Mouse (Mus musculus): ENCODE measurements around the gene Fam102a. TPM values are rescaled to one million over a fixed set of nuclear protein-coding genes. Genes with fewer than 3 reads are reported as not detected.

The Fam102a gene
- polyA plus RNA-seq, 1 experiment: 37.5 TPM

GRCm38 (mm10) chr2:32591249-32591648, 56.1 kb downstream of the Fam102a start:
- WGBS: 85% methylated on average over 6 of the region's 6 CpGs
- Histone ChIP-seq H3K36me3 (ENCODE audit: control insufficient read depth, insufficient read depth, low read length) (peaks cover 25% of the 10 kb centered on the region), H3K27me3 (ENCODE audit: control insufficient read depth, insufficient read depth, low read length) (no peaks in the 10 kb centered on the region), H3K27ac (ENCODE audit: insufficient read depth, low read length) (no peak overlapping the region), H3K4me3 (ENCODE audit: extremely low read depth, insufficient read depth, insufficient read length) (no peak overlapping the region), H3K4me1 (ENCODE audit: control insufficient read depth, insufficient read depth, insufficient read length) (peaks cover 10% of the 10 kb centered on the region)
- TF ChIP-seq CTCF (IDR thresholded peaks at IDR 0.05; ENCODE audit: extremely low read depth, insufficient read depth, insufficient read length, insufficient replicate concordance) (no peak), POLR2A (IDR thresholded peaks at IDR 0.05; ENCODE audit: low read depth, low read length) (no peak)
- DNase-seq (ENCODE audit: low read depth in 1 of 2, low spot score in 2 of 2): no peak

GRCm38 (mm10) chr2:32596725-32597124, 61.6 kb downstream of the Fam102a start:
- peaks cover 4% of the 10 kb centered on the region; the same call in 1 of the 2 replicates for H3K4me1 ChIP-seq (ENCODE audit: control insufficient read depth, insufficient read depth, insufficient read length)
- peaks cover 26% of the 10 kb centered on the region for H3K36me3 ChIP-seq (ENCODE audit: control insufficient read depth, insufficient read depth, low read length)
- H3K27ac ChIP-seq (ENCODE audit: insufficient read depth, low read length): no peak overlapping the region
- DNase-seq (ENCODE audit: low read depth in 1 of 2, low spot score in 2 of 2): no peak
- no peaks in the 10 kb centered on the region for H3K27me3 ChIP-seq (ENCODE audit: control insufficient read depth, insufficient read depth, low read length)
- no peak overlapping the region for H3K4me3 ChIP-seq (ENCODE audit: extremely low read depth, insufficient read depth, insufficient read length)
- 95% methylated on average over 13 of the region's 13 CpGs for WGBS
- TF ChIP-seq CTCF (IDR thresholded peaks at IDR 0.05; ENCODE audit: extremely low read depth, insufficient read depth, insufficient read length, insufficient replicate concordance) (no peak), POLR2A (IDR thresholded peaks at IDR 0.05; ENCODE audit: low read depth, low read length) (no peak)

- no peak overlapping the region for H3K4me3 ChIP-seq (ENCODE audit: extremely low read depth, insufficient read depth, insufficient read length)
- no peaks in the 10 kb centered on the region for H3K27me3 ChIP-seq (ENCODE audit: control insufficient read depth, insufficient read depth, low read length)
- 93% methylated on average over 5 of the region's 5 CpGs for WGBS
- peaks cover 4% of the 10 kb centered on the region; the same call in 1 of the 2 replicates for H3K4me1 ChIP-seq (ENCODE audit: control insufficient read depth, insufficient read depth, insufficient read length)
- TF ChIP-seq POLR2A (IDR thresholded peaks at IDR 0.05; ENCODE audit: low read depth, low read length) (no peak), CTCF (IDR thresholded peaks at IDR 0.05; ENCODE audit: extremely low read depth, insufficient read depth, insufficient read length, insufficient replicate concordance) (no peak)
- H3K36me3 ChIP-seq (ENCODE audit: control insufficient read depth, insufficient read depth, low read length): peaks cover 26% of the 10 kb centered on the region
- H3K27ac ChIP-seq (ENCODE audit: insufficient read depth, low read length): no peak overlapping the region
- DNase-seq (ENCODE audit: low read depth in 1 of 2, low spot score in 2 of 2): no peak
Measured at GRCm38 (mm10) chr2:32597248-32597647, 62.1 kb downstream of the Fam102a start.

GRCm38 (mm10) chr2:32597699-32598098, 62.6 kb downstream of the Fam102a start:
- Histone ChIP-seq H3K36me3 (ENCODE audit: control insufficient read depth, insufficient read depth, low read length) (peaks cover 23% of the 10 kb centered on the region), H3K27me3 (ENCODE audit: control insufficient read depth, insufficient read depth, low read length) (no peaks in the 10 kb centered on the region), H3K4me1 (ENCODE audit: control insufficient read depth, insufficient read depth, insufficient read length) (peaks cover 4% of the 10 kb centered on the region; the same call in 1 of the 2 replicates), H3K27ac (ENCODE audit: insufficient read depth, low read length) (no peak overlapping the region), H3K4me3 (ENCODE audit: extremely low read depth, insufficient read depth, insufficient read length) (no peak overlapping the region)
- TF ChIP-seq CTCF (IDR thresholded peaks at IDR 0.05; ENCODE audit: extremely low read depth, insufficient read depth, insufficient read length, insufficient replicate concordance) (no peak), POLR2A (IDR thresholded peaks at IDR 0.05; ENCODE audit: low read depth, low read length) (no peak)
- 94% methylated on average over 5 of the region's 5 CpGs for WGBS
- DNase-seq (ENCODE audit: low read depth in 1 of 2, low spot score in 2 of 2): no peak

GRCm38 (mm10) chr2:32598506-32598905, 63.4 kb downstream of the Fam102a start:
- Histone ChIP-seq H3K4me1 (ENCODE audit: control insufficient read depth, insufficient read depth, insufficient read length) (peaks cover 4% of the 10 kb centered on the region; the same call in 1 of the 2 replicates), H3K27me3 (ENCODE audit: control insufficient read depth, insufficient read depth, low read length) (no peaks in the 10 kb centered on the region), H3K4me3 (ENCODE audit: extremely low read depth, insufficient read depth, insufficient read length) (no peak overlapping the region), H3K36me3 (ENCODE audit: control insufficient read depth, insufficient read depth, low read length) (peaks cover 23% of the 10 kb centered on the region), H3K27ac (ENCODE audit: insufficient read depth, low read length) (no peak overlapping the region)
- TF ChIP-seq POLR2A (IDR thresholded peaks at IDR 0.05; ENCODE audit: low read depth, low read length) (no peak), CTCF (IDR thresholded peaks at IDR 0.05; ENCODE audit: extremely low read depth, insufficient read depth, insufficient read length, insufficient replicate concordance) (no peak)
- WGBS: 91% methylated on average over 8 of the region's 8 CpGs
- DNase-seq (ENCODE audit: low read depth in 1 of 2, low spot score in 2 of 2): no peak

- no peak for DNase-seq (ENCODE audit: low read depth in 1 of 2, low spot score in 2 of 2)
- no peak for TF ChIP-seq CTCF (IDR thresholded peaks at IDR 0.05; ENCODE audit: extremely low read depth, insufficient read depth, insufficient read length, insufficient replicate concordance)
- no peak for TF ChIP-seq POLR2A (IDR thresholded peaks at IDR 0.05; ENCODE audit: low read depth, low read length)
- Histone ChIP-seq H3K4me3 (ENCODE audit: extremely low read depth, insufficient read depth, insufficient read length) (no peak within 1 kb of the TSS), H3K4me1 (ENCODE audit: control insufficient read depth, insufficient read depth, insufficient read length) (peaks cover 4% of the 10 kb centered on the region; the same call in 1 of the 2 replicates), H3K27me3 (ENCODE audit: control insufficient read depth, insufficient read depth, low read length) (no peaks in the 10 kb centered on the region), H3K36me3 (ENCODE audit: control insufficient read depth, insufficient read depth, low read length) (peaks cover 21% of the 10 kb centered on the region), H3K27ac (ENCODE audit: insufficient read depth, low read length) (no peak within 1 kb of the TSS)
- WGBS: 88% methylated on average over 3 of the region's 3 CpGs
Measured at GRCm38 (mm10) chr2:32599409-32599808, 64.3 kb downstream of the Fam102a start, which contains the start of gene St6galnac6. Gene St6galnac6 (plus strand): TSS chr2:32599709.

GRCm38 (mm10) chr2:32601417-32602065, 66.4 kb downstream of the Fam102a start:
- H3K4me3 ChIP-seq (ENCODE audit: extremely low read depth, insufficient read depth, insufficient read length): no peak overlapping the region
- peak in 1 of 2 experiments; percentile 44 for DNase-seq (ENCODE audit: low read depth in 1 of 2, low spot score in 2 of 2)
- H3K4me1 ChIP-seq (ENCODE audit: control insufficient read depth, insufficient read depth, insufficient read length): peaks cover 4% of the 10 kb centered on the region
- WGBS: 56% methylated on average over 8 of the region's 8 CpGs
- H3K27ac ChIP-seq (ENCODE audit: insufficient read depth, low read length): no peak overlapping the region
- peaks cover 11% of the 10 kb centered on the region for H3K36me3 ChIP-seq (ENCODE audit: control insufficient read depth, insufficient read depth, low read length)
- TF ChIP-seq CTCF (IDR thresholded peaks at IDR 0.05; ENCODE audit: extremely low read depth, insufficient read depth, insufficient read length, insufficient replicate concordance): peak; percentile 33; the same call in 1 of the 2 replicates
- TF ChIP-seq POLR2A (IDR thresholded peaks at IDR 0.05; ENCODE audit: low read depth, low read length): no peak
- no peaks in the 10 kb centered on the region for H3K27me3 ChIP-seq (ENCODE audit: control insufficient read depth, insufficient read depth, low read length)
